Mouse (Mus musculus) MEL (cell line): ENCODE measurements around the gene Pde10a. TPM values are rescaled to one million over a fixed set of nuclear protein-coding genes. Genes with fewer than 3 reads are reported as not detected.

ENCODE experiments used
- DNase-seq: peaks from one replicate; pipeline ENCODE4 v3.0.0; 2011; ENCODE audit warnings: low read depth, low spot score
- H3K27ac ChIP-seq: 2 replicates; pipeline ENCODE4 v1.5.1; 2012; ENCODE audit warnings: low read depth, mild to moderate bottlenecking, control low read depth, low read length, moderate library complexity; ENCODE audit not compliant: control insufficient read depth
- H3K27me3 ChIP-seq, 2 experiments: fragments of 150-350 bp in 1 of 2; sonication (generic) in 1 of 2; 2 replicates each; pipeline ENCODE4 v1.6.1; 2012; ENCODE audit warnings: low read length in 2 of 2, mild to moderate bottlenecking in 2 of 2, improper control_type of control experiment in 1 of 2, moderate library complexity in 1 of 2; ENCODE audit not compliant: insufficient read depth in 2 of 2, control insufficient read depth in 1 of 2
- H3K36me3 ChIP-seq, 2 experiments: 2 replicates each; pipeline ENCODE4 v1.6.1; 2012 to 2014; ENCODE audit warnings: low read length in 2 of 2, improper control_type of control experiment in 1 of 2, inconsistent platforms in 1 of 2, mild to moderate bottlenecking in 1 of 2; ENCODE audit not compliant: insufficient read depth in 2 of 2, control insufficient read depth in 1 of 2
- H3K4me1 ChIP-seq, 2 experiments: fragments of 150-350 bp in 1 of 2; sonication (generic) in 1 of 2; 2 replicates each; pipeline ENCODE4 v1.6.1; 2012; ENCODE audit warnings: low read length in 2 of 2, improper control_type of control experiment in 1 of 2, mild to moderate bottlenecking in 1 of 2; ENCODE audit not compliant: insufficient read depth in 2 of 2, control insufficient read depth in 1 of 2
- H3K4me3 ChIP-seq, 2 experiments: fragments of 150-350 bp in 1 of 2; sonication (generic) in 1 of 2; 2 replicates each; pipeline ENCODE4 v1.5.1; 2012; ENCODE audit warnings: low read depth in 2 of 2, low read length in 2 of 2, mild to moderate bottlenecking in 2 of 2, moderate library complexity in 2 of 2, control low read depth in 1 of 2, improper control_type of control experiment in 1 of 2; ENCODE audit not compliant: control insufficient read depth in 1 of 2, insufficient read depth in 1 of 2
- H3K79me2 ChIP-seq: 2 replicates; pipeline ENCODE4 v1.6.1; 2012; ENCODE audit warnings: mild to moderate bottlenecking, low read length, moderate library complexity; ENCODE audit not compliant: control insufficient read depth, poor library complexity, insufficient read depth
- H3K9ac ChIP-seq: 2 replicates; pipeline ENCODE4 v1.6.1; 2012; ENCODE audit warnings: low read depth, mild to moderate bottlenecking, control low read depth, low read length, moderate library complexity; ENCODE audit not compliant: control insufficient read depth, poor library complexity, severe bottlenecking
- H3K9me3 ChIP-seq: fragments of 150-350 bp; sonication (generic); replicated peaks from 2 replicates; pipeline ENCODE4 v1.6.1; 2012; ENCODE audit warnings: mild to moderate bottlenecking, low read length, improper control_type of control experiment, moderate library complexity; ENCODE audit not compliant: insufficient read depth
- BHLHE40 ChIP-seq: IDR thresholded peaks from 2 replicates; pipeline ENCODE4 v1.6.1; 2012; ENCODE audit warnings: low read depth, mild to moderate bottlenecking, inconsistent platforms, low read length, improper control_type of control experiment, borderline replicate concordance
- CHD2 ChIP-seq: IDR thresholded peaks from 2 replicates; pipeline ENCODE4 v1.6.1; 2011; ENCODE audit warnings: low read length, improper control_type of control experiment
- EP300 ChIP-seq, 2 experiments: IDR thresholded peaks; 2 replicates each; pipeline ENCODE4 v1.6.1; 2011; ENCODE audit warnings: improper control_type of control experiment in 2 of 2, low read length in 2 of 2, low read depth in 1 of 2, mild to moderate bottlenecking in 1 of 2
- GABPA ChIP-seq: IDR thresholded peaks from 2 replicates; pipeline ENCODE4 v1.6.1; 2012; ENCODE audit warnings: low read depth, mild to moderate bottlenecking, inconsistent platforms, low read length, improper control_type of control experiment, moderate library complexity
- GATA1 ChIP-seq: IDR thresholded peaks from 2 replicates; pipeline ENCODE4 v1.6.1; 2011; ENCODE audit warnings: low read depth, low read length, improper control_type of control experiment
- JUND ChIP-seq: IDR thresholded peaks from 2 replicates; pipeline ENCODE4 v1.6.1; 2011; ENCODE audit warnings: low read depth, mild to moderate bottlenecking, improper control_type of control experiment, low read length
- MAX ChIP-seq: IDR thresholded peaks from 2 replicates; pipeline ENCODE4 v1.6.1; 2011; ENCODE audit warnings: low read length, improper control_type of control experiment
- MAZ ChIP-seq: IDR thresholded peaks from 2 replicates; pipeline ENCODE4 v1.6.1; 2012; ENCODE audit warnings: low read depth, mild to moderate bottlenecking, inconsistent platforms, low read length, improper control_type of control experiment
- MXI1 ChIP-seq: IDR thresholded peaks from 2 replicates; pipeline ENCODE4 v1.6.1; 2011; ENCODE audit warnings: mild to moderate bottlenecking, low read depth, low read length, improper control_type of control experiment
- NELFE ChIP-seq: IDR thresholded peaks from 2 replicates; pipeline ENCODE4 v1.6.1; 2011; ENCODE audit warnings: low read depth, low read length, improper control_type of control experiment
- POLR2A ChIP-seq, 2 experiments: IDR thresholded peaks; 2 replicates each; pipeline ENCODE4 v1.6.1; 2011 to 2012; ENCODE audit warnings: low read length in 2 of 2, mild to moderate bottlenecking in 2 of 2, control low read depth in 1 of 2, improper control_type of control experiment in 1 of 2, low read depth in 1 of 2, moderate library complexity in 1 of 2; ENCODE audit not compliant: control insufficient read depth in 1 of 2, insufficient read depth in 1 of 2, poor library complexity in 1 of 2
- RCOR1 ChIP-seq: IDR thresholded peaks from 2 replicates; pipeline ENCODE4 v1.6.1; 2012; ENCODE audit warnings: low read depth, mild to moderate bottlenecking, inconsistent platforms, low read length, improper control_type of control experiment
- SIN3A ChIP-seq: IDR thresholded peaks from 2 replicates; pipeline ENCODE4 v1.6.1; 2012; ENCODE audit warnings: low read length, improper control_type of control experiment, inconsistent platforms
- TAL1 ChIP-seq: IDR thresholded peaks from 2 replicates; pipeline ENCODE4 v1.6.1; 2012; ENCODE audit warnings: mild to moderate bottlenecking, inconsistent platforms, low read length, moderate library complexity, mixed read lengths
- TBP ChIP-seq: IDR thresholded peaks from 2 replicates; pipeline ENCODE4 v1.8.0; 2011; ENCODE audit warnings: low read depth, low read length, improper control_type of control experiment
- TCF12 ChIP-seq: IDR thresholded peaks from 2 replicates; pipeline ENCODE4 v1.6.1; 2014; ENCODE audit warnings: low read depth, mild to moderate bottlenecking, inconsistent platforms, low read length, improper control_type of control experiment, moderate library complexity
- UBTF ChIP-seq: IDR thresholded peaks from 2 replicates; pipeline ENCODE4 v1.6.1; 2012; ENCODE audit warnings: low read depth, mild to moderate bottlenecking, inconsistent platforms, low read length, improper control_type of control experiment, moderate library complexity, borderline replicate concordance; ENCODE audit not compliant: insufficient read depth
- ZMIZ1 ChIP-seq: IDR thresholded peaks from 2 replicates; pipeline ENCODE4 v1.6.1; 2012; ENCODE audit warnings: low read depth, mild to moderate bottlenecking, inconsistent platforms, low read length, improper control_type of control experiment, moderate library complexity
- ZNF384 ChIP-seq: IDR thresholded peaks from 2 replicates; pipeline ENCODE4 v1.6.1; 2012; ENCODE audit warnings: low read depth, mild to moderate bottlenecking, inconsistent platforms, low read length, improper control_type of control experiment
- polyA plus RNA-seq, 2 experiments: library from polyadenylated mRNA; stranded (reverse) in 1 of 2; unstranded in 1 of 2; fragments of >175 nt in 1 of 2; fragments of >200 nt in 1 of 2; gene quantifications; 2 replicates each; pipeline versions ENCODE4 v1.2.1 to v1.2.4; 2012; ENCODE audit warnings: low replicate concordance in 2 of 2, low read depth in 1 of 2; ENCODE audit not compliant: insufficient read length in 2 of 2, insufficient read depth in 1 of 2, missing spikeins in 1 of 2
- total RNA-seq: library from RNA; depleted of rRNA; stranded (reverse); fragments of 300-350 nt; gene quantifications from 2 replicates; pipeline ENCODE4 v1.2.3, GENCODE M21; 2012

Gene Pde10a
- total and polyA plus RNA-seq, 3 experiments: 3.1 to 6.9 TPM; not detected in 1

GRCm38 (mm10) chr17:8869287-8869686 lies 344.1 kb downstream of the Pde10a start:
- Histone ChIP-seq H3K27ac (peak overlapping the region; percentile 100), H3K36me3 (peaks cover 0 to 29% of the 10 kb centered on the region in 2 experiments; a peak in 2 of 4 replicates), H3K9me3 (no peaks in the 10 kb centered on the region), H3K9ac (peak overlapping the region; percentile 66), H3K27me3 (no peaks in the 10 kb centered on the region), H3K4me3 (peak overlapping the region; percentile 52 to 64), H3K4me1 (peaks cover 16 to 54% of the 10 kb centered on the region in 2 experiments), H3K79me2 (no peaks in the 10 kb centered on the region; the same call in 1 of the 2 replicates)
- TF ChIP-seq NELFE (peak; percentile 43), POLR2A (IDR thresholded peaks at IDR 0.05; ENCODE audit: control insufficient read depth in 1 of 2, insufficient read depth in 1 of 2, low read depth in 1 of 2, low read length in 2 of 2, poor library complexity in 1 of 2) (peak in 1 of 2 experiments; percentile 43; a peak in 1 of 4 replicates), EP300 (IDR thresholded peaks at IDR 0.05; ENCODE audit: low read depth in 1 of 2, low read length in 2 of 2) (peak; percentile 83 to 85), TBP (peak; percentile 44; the same call in 1 of the 2 replicates), ZNF384 (no peak), GATA1 (peak; percentile 80), BHLHE40 (no peak), UBTF (no peak), RCOR1 (peak; percentile 63), TCF12 (peak; percentile 82), ZMIZ1 (0 out of 2 replicates have a peak, but pooled peaks have one; percentile 29), TAL1 (peak; percentile 94), MAX (no peak), JUND (no peak), SIN3A (peak; percentile 55; the same call in 1 of the 2 replicates)
- peak; percentile 88 for DNase-seq

- H3K27me3 ChIP-seq: no peaks in the 10 kb centered on the region
- H3K9ac ChIP-seq: peak overlapping the region; percentile 66
- peak overlapping the region; percentile 100 for H3K27ac ChIP-seq
- H3K4me3 ChIP-seq: peak overlapping the region; percentile 52 to 64
- TF ChIP-seq MAZ: no peak
- TF ChIP-seq GATA1: no peak
- no peak for TF ChIP-seq GABPA
- TF ChIP-seq MXI1: no peak
- no peak; the same call in 1 of the 2 replicates for TF ChIP-seq CHD2
- TF ChIP-seq UBTF: no peak
- TF ChIP-seq, all 39 proteins: peak for 0
- H3K9me3 ChIP-seq: no peaks in the 10 kb centered on the region
- DNase-seq: no peak
- no peaks in the 10 kb centered on the region; the same call in 1 of the 2 replicates for H3K79me2 ChIP-seq
- peaks cover 0 to 27% of the 10 kb centered on the region in 2 experiments; a peak in 2 of 4 replicates for H3K36me3 ChIP-seq
- H3K4me1 ChIP-seq: peaks cover 14 to 52% of the 10 kb centered on the region in 2 experiments
These were observed 345.7 kb downstream of the Pde10a start for GRCm38 (mm10) chr17:8870848-8871247.
